Mouse (Mus musculus): ENCODE measurements at regions not wholly inside any gene's neighbourhood (a gene's known extent, or its start where the extent isn't known, plus 50 kb on each side); places are given as distances from the start of the nearest gene placed in this dataset.

GRCm38 (mm10) chr12:69456116-69456515 is 83.9 kb upstream of the Gm9887 start:
- ATAC-seq (ENCODE audit: insufficient number of reproducible peaks, low FRiP score, low TSS enrichment), result no peak

GRCm38 (mm10) chr12:69455566-69455965 is 83.3 kb upstream of the Gm9887 start:
- ATAC-seq (ENCODE audit: insufficient number of reproducible peaks, low FRiP score, low TSS enrichment), result no peak

- ATAC-seq (ENCODE audit: insufficient number of reproducible peaks, low FRiP score, low TSS enrichment), result no peak
These were observed 81.3 kb upstream of the Gm9887 start for GRCm38 (mm10) chr12:69453544-69453943.

- ATAC-seq (ENCODE audit: insufficient number of reproducible peaks, low FRiP score, low TSS enrichment), result no peak
These were observed 80.7 kb upstream of the Gm9887 start for GRCm38 (mm10) chr12:69452986-69453385.

- ATAC-seq (ENCODE audit: insufficient number of reproducible peaks, low FRiP score, low TSS enrichment), result no peak
These were observed 78.9 kb upstream of the Gm9887 start for GRCm38 (mm10) chr12:69451110-69451509.

- ATAC-seq (ENCODE audit: insufficient number of reproducible peaks, low FRiP score, low TSS enrichment), result no peak
These were observed 75.9 kb upstream of the Gm9887 start for GRCm38 (mm10) chr12:69447962-69448767.

- no peak for ATAC-seq (ENCODE audit: insufficient number of reproducible peaks, low FRiP score, low TSS enrichment)
These were observed 75.1 kb upstream of the Gm9887 start for GRCm38 (mm10) chr12:69447322-69447827.

- no peak; the same call in 1 of the 2 replicates for ATAC-seq (ENCODE audit: insufficient number of reproducible peaks, low FRiP score, low TSS enrichment)
These were observed 74.4 kb upstream of the Gm9887 start for GRCm38 (mm10) chr12:69446468-69447321.

- ATAC-seq (ENCODE audit: insufficient number of reproducible peaks, low FRiP score, low TSS enrichment), result no peak
These were observed 73.8 kb upstream of the Gm9887 start for GRCm38 (mm10) chr12:69446085-69446467.

- no peak for ATAC-seq (ENCODE audit: insufficient number of reproducible peaks, low FRiP score, low TSS enrichment)
These were observed 70.1 kb upstream of the Gm9887 start for GRCm38 (mm10) chr12:69442321-69442720.

GRCm38 (mm10) chr12:69441764-69442163 is 69.5 kb upstream of the Gm9887 start:
- no peak for ATAC-seq (ENCODE audit: insufficient number of reproducible peaks, low FRiP score, low TSS enrichment)

GRCm38 (mm10) chr12:69438271-69438670 is 66.0 kb upstream of the Gm9887 start:
- ATAC-seq (ENCODE audit: insufficient number of reproducible peaks, low FRiP score, low TSS enrichment), result no peak

GRCm38 (mm10) chr12:69436839-69437501 is 64.7 kb upstream of the Gm9887 start:
- no peak for ATAC-seq (ENCODE audit: insufficient number of reproducible peaks, low FRiP score, low TSS enrichment)

GRCm38 (mm10) chr12:69434315-69434714 is 62.1 kb upstream of the Gm9887 start:
- ATAC-seq (ENCODE audit: insufficient number of reproducible peaks, low FRiP score, low TSS enrichment), result no peak

GRCm38 (mm10) chr12:69432086-69432485 is 59.8 kb upstream of the Gm9887 start:
- no peak for ATAC-seq (ENCODE audit: insufficient number of reproducible peaks, low FRiP score, low TSS enrichment)

GRCm38 (mm10) chr12:69428108-69428507 is 55.9 kb upstream of the Gm9887 start:
- ATAC-seq (ENCODE audit: insufficient number of reproducible peaks, low FRiP score, low TSS enrichment), result no peak

- ATAC-seq (ENCODE audit: insufficient number of reproducible peaks, low FRiP score, low TSS enrichment), result no peak
These were observed 53.4 kb upstream of the Gm9887 start for GRCm38 (mm10) chr12:69425610-69426009.

GRCm38 (mm10) chr12:69424971-69425370 is 52.7 kb upstream of the Gm9887 start:
- ATAC-seq (ENCODE audit: insufficient number of reproducible peaks, low FRiP score, low TSS enrichment), result no peak
